Mouse (Mus musculus) 3T3-L1 (cell line): ENCODE measurements around the gene Gm17018.

ENCODE experiments used
- DNase-seq: peaks from one replicate; pipeline ENCODE4 v3.0.0-alpha.2; 2015; ENCODE audit warnings: low read depth, low spot score

Gm17018 gene

GRCm38 (mm10) chr19:45560153-45560890 is at the start of gene Gm17018, which contains the start of gene Poll:
Gene Gm17018 (plus strand): TSS chr19:45560615.
Gene Poll (minus strand): TSS chr19:45560531.
- peak; percentile 92 for DNase-seq

- no peak for DNase-seq
Observed at GRCm38 (mm10) chr19:45510680-45511079, 49.7 kb upstream of the Gm17018 start.

- DNase-seq: no peak
Observed at GRCm38 (mm10) chr19:45511406-45511805, 49.0 kb upstream of the Gm17018 start.

GRCm38 (mm10) chr19:45515341-45515740 is 45.1 kb upstream of the Gm17018 start:
- no peak for DNase-seq

GRCm38 (mm10) chr19:45516264-45516663 is 44.2 kb upstream of the Gm17018 start:
- DNase-seq: no peak

DNA sequence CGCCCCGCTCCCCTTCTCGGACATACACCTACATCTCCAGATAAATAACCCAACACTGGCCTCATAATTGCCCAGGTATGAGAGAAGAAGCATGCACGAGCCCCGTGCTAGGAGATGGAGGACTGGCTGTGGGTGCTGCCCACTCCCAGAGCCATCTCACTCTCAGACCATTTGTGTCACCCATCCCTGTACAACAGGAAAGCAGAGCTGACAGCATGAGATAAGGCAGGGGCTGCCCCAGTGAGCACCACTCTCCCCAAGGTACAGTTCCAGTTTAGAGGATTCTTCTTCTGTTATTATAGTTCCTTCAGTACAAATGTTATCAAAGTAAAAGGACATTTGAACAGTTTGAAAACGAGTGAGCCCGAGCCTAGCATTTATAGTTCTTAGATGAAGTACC is 33.0 kb upstream of the Gm17018 start:
- DNase-seq: no peak

DNA sequence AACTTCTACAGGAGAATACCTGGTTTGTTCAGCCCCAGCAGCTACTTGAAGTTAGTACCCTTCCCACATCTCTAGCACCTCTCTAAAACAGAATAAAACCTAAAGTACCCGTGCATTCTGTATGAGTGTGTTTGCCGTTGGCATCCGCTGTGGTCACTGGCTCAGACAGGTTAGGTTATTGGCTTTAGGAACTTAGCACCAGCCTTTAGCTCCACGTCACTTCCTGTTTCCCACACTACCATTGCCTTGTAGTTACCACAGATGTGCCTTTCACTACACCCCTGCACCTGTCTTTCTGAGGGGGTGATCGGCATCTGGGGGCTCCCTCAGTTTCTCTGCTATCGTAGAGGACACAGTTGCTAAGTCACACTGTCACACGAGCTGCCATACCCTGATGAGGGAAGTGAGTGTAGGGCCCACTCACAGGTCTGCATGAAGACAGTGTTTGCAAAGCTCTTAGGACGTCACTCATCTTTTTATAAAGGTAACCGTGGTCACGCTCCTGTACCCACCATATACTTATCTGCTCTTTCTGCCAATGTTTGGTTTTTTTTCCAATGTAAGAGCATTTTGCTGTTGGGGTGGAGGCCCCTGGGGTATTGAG is 32.4 kb upstream of the Gm17018 start:
- DNase-seq: no peak

DNA sequence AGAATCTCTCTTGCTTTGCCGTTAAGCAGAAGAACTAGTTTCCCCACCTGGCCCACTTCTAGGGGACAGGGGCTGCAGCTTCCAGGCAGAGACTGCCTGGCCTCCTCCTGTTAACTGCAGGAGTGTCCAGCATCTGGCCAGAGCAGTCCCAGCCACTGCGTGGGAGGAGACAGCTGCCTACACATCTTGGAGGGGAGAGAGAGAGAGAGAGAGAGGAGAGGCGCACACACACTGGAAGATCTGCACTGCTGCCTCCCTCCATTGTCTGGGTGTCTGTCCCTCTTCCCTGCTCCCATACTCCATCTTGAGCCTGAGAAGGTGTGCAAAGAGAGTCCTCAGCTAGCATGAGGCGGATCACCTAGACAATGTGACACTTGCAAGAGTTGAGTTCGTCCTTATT is 31.1 kb upstream of the Gm17018 start:
- no peak for DNase-seq

- DNase-seq: no peak
Observed at GRCm38 (mm10) chr19:45530200-45530995, 30.0 kb upstream of the Gm17018 start.

DNA sequence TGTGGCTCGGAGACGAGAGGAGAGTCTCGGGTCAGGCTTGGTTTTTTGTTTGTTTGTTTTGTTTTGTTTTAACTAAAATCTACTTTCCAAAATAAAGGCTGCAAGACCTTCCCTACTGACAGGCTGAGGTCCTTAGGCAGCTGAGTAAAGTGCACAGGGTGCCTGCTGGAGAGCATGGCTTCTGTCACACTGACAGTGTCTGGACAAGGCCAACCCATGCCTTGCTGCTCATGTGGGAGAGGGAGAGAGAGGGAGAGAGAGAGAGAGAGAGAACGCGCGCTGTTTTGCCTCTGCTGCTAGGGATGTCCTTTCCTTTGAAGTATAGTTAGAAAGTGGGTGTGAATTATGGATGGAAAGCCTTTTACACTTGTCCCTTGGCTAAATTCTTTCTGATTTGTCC is 28.9 kb upstream of the Gm17018 start:
- DNase-seq: no peak

DNA sequence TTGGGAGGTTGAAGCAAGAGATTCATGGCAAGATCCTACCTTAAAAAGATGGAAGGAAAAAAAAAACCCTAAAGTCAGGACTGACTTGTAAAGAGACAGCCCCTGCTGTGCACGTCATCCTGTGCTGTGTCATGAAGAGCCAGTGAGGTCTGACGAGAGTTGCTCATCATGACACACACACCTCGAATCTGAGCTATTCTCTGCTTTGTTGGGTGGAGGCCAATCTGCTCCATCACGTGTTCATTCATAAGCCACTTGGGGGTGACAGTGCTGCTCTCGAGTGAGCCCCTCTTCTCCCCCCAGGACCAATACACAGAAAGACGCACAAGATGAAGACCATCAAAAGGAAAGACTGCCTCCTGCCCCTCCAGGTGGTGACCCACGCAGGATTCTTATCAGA is 26.8 kb upstream of the Gm17018 start:
- peak; percentile 46 for DNase-seq

GRCm38 (mm10) chr19:45535214-45535735 is 25.1 kb upstream of the Gm17018 start:
- DNase-seq: no peak

DNA sequence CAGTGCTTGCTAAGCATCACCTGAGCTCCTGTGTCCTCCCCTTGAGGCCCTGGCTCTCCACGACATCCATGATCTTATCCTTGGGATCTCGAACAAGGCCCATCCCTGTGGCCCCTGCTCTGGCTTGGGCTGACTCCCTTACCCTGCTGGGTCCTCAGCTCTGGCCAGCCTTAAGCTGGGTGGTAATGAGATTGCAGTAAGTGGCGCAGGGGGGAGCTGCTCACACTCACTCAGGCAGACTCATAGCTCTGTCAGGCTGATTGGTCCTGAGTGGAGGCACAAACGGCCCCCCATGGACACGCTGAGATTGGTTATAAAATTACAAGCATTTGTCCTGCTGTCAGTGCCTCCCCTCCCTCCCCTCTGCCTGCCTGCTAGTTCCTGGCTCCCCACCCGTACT is 24.5 kb upstream of the Gm17018 start:
- no peak for DNase-seq

DNA sequence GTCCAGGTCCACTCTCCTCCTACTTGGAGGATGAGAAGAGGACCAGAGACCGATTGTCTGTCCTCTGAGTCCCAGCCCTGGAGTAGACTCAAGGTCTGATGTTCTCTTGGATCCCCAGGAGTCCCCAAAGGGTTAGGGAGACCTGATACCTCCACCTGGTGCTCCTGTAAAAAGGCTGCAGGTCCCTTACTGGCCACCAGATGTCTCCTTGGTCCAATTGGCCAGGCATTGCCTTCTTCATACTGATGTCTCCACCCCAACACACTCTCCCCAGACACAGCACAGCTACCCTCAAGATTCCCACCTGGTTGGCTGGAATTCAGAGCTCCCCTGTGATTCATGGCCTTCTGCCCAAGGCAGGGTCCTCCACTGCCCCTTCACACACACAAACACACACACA is 22.9 kb upstream of the Gm17018 start:
- DNase-seq: peak; percentile 76

- no peak for DNase-seq
Observed at GRCm38 (mm10) chr19:45540657-45541408, 19.6 kb upstream of the Gm17018 start.

GRCm38 (mm10) chr19:45541409-45542041 is 18.9 kb upstream of the Gm17018 start:
- DNase-seq: no peak

DNA sequence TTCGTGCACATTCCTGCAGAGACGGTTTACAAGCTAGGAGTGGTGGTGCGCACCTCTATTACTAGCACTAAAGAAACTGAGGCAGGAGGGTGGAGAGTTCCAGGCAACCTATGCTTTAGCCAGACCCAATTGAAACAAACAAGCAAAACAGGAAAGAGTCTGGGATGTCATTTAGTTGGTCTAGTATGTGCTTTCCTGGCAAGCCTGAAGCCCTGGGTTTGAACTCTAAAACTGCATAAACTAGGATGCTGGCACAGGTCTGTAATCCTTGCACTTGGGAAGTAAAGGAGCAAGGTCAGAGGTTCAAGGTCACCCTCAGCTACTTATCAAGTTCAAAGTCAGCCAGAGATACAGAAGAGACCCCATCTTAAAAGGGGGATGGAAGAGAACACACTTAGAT is 18.4 kb upstream of the Gm17018 start:
- no peak for DNase-seq

- peak; percentile 21 for DNase-seq
Observed at GRCm38 (mm10) chr19:45544152-45544924, 16.1 kb upstream of the Gm17018 start.

- DNase-seq: peak; percentile 83
Observed at GRCm38 (mm10) chr19:45544925-45545321, 15.5 kb upstream of the Gm17018 start.

- peak; percentile 75 for DNase-seq
Observed at GRCm38 (mm10) chr19:45548196-45548595, 12.2 kb upstream of the Gm17018 start.
